Mouse (Mus musculus): Measurements from ENCODE around the gene Fra10ac1. TPM values are rescaled to one million over a fixed set of nuclear protein-coding genes. Genes with fewer than 3 reads are reported as not detected.

Fra10ac1 gene
- total RNA-seq, 2 experiments from 2014 or later = 16.6 to 19.3 TPM

Other genes with a start within 250 kb of the Fra10ac1 start
- gene Myof, start 180.6 kb downstream of the Fra10ac1 start, total RNA-seq (2021) = 10 to 100 TPM; 19.7 to 24.6 TPM
- 10 to 100 TPM in 1 of 2 experiments, 1 to 10 TPM in 1; 10.0 to 11.0 TPM for gene Cep55, start 169.1 kb downstream of the Fra10ac1 start, total RNA-seq (2021)
- 1 to 10 TPM; 3.0 to 3.6 TPM for gene Ffar4, start 127.1 kb downstream of the Fra10ac1 start, total RNA-seq (2021)
- 100 to 1,000 TPM in 1 of 2 experiments, 10 to 100 TPM in 1; 18.3 to 308 TPM for gene Rbp4, start 98.9 kb downstream of the Fra10ac1 start, total RNA-seq (2021)
- 1 to 10 TPM in 1 of 2 experiments, under 1 TPM in 1; 0.08 to 1.9 TPM for gene Pde6c, start 91.4 kb downstream of the Fra10ac1 start, total RNA-seq (2021)
- 1 to 10 TPM; 4.6 to 5.3 TPM for gene Lgi1, start 40.4 kb upstream of the Fra10ac1 start, total RNA-seq (2021)
- gene Slc35g1, start 171.8 kb upstream of the Fra10ac1 start, total RNA-seq (2021) = 10 to 100 TPM; 19.2 to 21.0 TPM